Mouse (Mus musculus) limb, embryonic 10.5 days (tissue): ENCODE results near the gene Ift122. TPM values are rescaled to one million over a fixed set of nuclear protein-coding genes. Genes with fewer than 3 reads are reported as not detected.

ENCODE experiments used
- DNase-seq: peaks from one replicate; pipeline ENCODE4 v3.0.0-alpha.2; 2017; ENCODE audit warnings: low spot score
- H3K27ac ChIP-seq: fragments of 300-500 bp; sonication (generic); 2 replicates; pipeline ENCODE4 v1.5.1; 2016; ENCODE audit warnings: mild to moderate bottlenecking
- H3K27me3 ChIP-seq: fragments of 300-500 bp; sonication (generic); 2 replicates; pipeline ENCODE4 v1.6.1; 2016; ENCODE audit warnings: low read depth, mild to moderate bottlenecking; ENCODE audit not compliant: poor library complexity, severe bottlenecking
- H3K36me3 ChIP-seq: fragments of 300-500 bp; sonication (generic); 2 replicates; pipeline ENCODE4 v1.6.1; 2016; ENCODE audit warnings: mild to moderate bottlenecking, moderate library complexity
- H3K4me1 ChIP-seq: fragments of 300-500 bp; sonication (generic); 2 replicates; pipeline ENCODE4 v1.6.1; 2016
- H3K4me3 ChIP-seq: fragments of 300-500 bp; sonication (generic); 2 replicates; pipeline ENCODE4 v1.5.1; 2016; ENCODE audit warnings: mild to moderate bottlenecking, moderate library complexity
- H3K9me3 ChIP-seq: fragments of 300-500 bp; sonication (generic); replicated peaks from 2 replicates; pipeline ENCODE4 v1.6.1; 2016; ENCODE audit warnings: mild to moderate bottlenecking
- WGBS: fragments of 180-500 bp; shearing (Covaris S2); methylation state at CpG from one replicate; pipeline ENCODE4 v1.1.7; 2016; 5-methylcytosine and 5-hydroxymethylcytosine counted together
- polyA plus RNA-seq: library from polyadenylated mRNA; unstranded; fragments of >200 nt; fragmentation: Nextera tagmentation; extraction: Ambion mirVana; gene quantifications from 2 replicates; pipeline ENCODE4 v1.2.1, GENCODE M21; 2016

Gene Ift122
- polyA plus RNA-seq, 1 experiment from 2014 or later: 34.2 TPM

- Histone ChIP-seq H3K36me3 (peaks cover 17% of the 10 kb centered on the region), H3K9me3 (no peaks in the 10 kb centered on the region), H3K4me3 (no peak overlapping the region), H3K4me1 (peaks cover 49% of the 10 kb centered on the region), H3K27me3 (peaks cover 8% of the 10 kb centered on the region; the same call in 1 of the 2 replicates), H3K27ac (no peak overlapping the region)
- no peak for DNase-seq
- 72% methylated on average over 9 of the region's 9 CpGs for WGBS
Measured at GRCm38 (mm10) chr6:115963656-115964055, 110.4 kb downstream of the Ift122 start.

DNA sequence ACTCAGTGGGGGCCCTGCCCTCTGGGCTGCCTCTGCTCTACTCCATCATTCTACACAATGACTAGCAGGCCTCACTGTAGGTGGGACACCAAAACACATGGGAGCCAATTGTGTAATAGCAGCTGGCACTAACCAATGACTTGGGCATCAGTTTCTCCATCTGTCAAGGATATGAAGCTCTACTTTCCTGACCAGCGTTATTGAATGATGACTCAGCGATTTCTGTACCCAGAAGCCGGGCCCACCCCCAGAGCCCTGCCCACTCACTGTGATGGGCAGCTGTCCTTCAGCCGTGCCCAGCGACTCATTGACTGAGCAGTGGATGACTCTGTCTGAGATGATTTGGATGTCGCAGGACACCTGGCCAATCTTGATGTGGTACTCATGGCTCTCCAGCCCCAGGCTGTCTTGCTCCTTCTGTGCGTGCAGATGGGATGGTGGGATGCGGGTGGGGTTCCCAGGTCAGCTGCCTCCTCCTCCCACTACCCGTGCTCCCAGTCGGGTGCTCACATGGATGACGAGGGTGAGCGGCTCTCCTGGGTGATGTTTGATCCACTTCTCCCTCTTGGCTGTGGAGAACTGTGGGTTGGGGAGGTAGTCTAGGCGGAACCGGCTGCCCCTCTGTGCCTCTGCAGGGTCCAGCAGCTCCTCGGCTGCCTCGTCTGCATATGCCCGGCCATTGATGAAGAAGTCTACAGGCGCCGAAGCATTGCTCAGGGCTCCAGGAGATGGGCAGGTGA lies 113.1 kb downstream of the Ift122 start:
- WGBS: 93% methylated on average over 19 of the region's 19 CpGs
- no peak overlapping the region; the same call in 1 of the 2 replicates for H3K27ac ChIP-seq
- DNase-seq: no peak
- peaks cover 12% of the 10 kb centered on the region for H3K36me3 ChIP-seq
- peaks cover 8% of the 10 kb centered on the region; the same call in 1 of the 2 replicates for H3K27me3 ChIP-seq
- peaks cover 58% of the 10 kb centered on the region for H3K4me1 ChIP-seq
- H3K4me3 ChIP-seq: no peak overlapping the region
- no peaks in the 10 kb centered on the region for H3K9me3 ChIP-seq

DNA sequence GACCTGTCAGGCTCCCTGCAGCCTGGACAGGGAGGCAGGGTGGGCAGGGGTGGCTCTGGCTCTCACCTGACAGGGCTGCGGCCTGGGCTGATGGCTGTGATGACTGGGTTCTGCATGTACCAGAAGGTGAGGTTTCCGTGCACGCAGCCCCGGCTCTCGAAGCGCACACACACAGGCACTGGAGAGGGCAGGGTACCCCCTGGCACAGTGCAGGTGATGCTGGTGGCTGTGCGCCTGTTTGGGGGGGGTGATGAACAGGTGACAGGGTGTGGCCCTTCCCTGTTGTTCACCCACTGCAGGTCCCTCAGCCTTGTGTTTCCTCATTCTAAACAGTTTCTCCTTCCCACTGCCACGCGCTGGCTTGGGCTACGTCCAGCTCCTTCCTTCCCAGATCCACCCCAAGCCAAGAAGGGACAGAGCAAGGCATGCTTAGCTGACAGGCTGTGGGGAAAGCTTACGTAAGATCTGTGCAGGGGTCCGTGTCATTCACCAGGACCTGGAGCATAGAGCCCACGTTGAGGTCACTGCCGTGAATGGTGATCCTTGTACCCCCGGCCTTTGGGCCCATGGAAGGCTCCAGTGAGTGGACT lies 114.1 kb downstream of the Ift122 start:
- Histone ChIP-seq H3K4me1 (peaks cover 64% of the 10 kb centered on the region), H3K27me3 (peaks cover 8% of the 10 kb centered on the region; the same call in 1 of the 2 replicates), H3K36me3 (peaks cover 12% of the 10 kb centered on the region), H3K4me3 (no peak overlapping the region), H3K9me3 (no peaks in the 10 kb centered on the region), H3K27ac (peak overlapping the region; percentile 71; the same call in 1 of the 2 replicates)
- no peak for DNase-seq
- 95% methylated on average over 15 of the region's 15 CpGs for WGBS

GRCm38 (mm10) chr6:115968086-115968485 lies 114.8 kb downstream of the Ift122 start:
- no peaks in the 10 kb centered on the region for H3K9me3 ChIP-seq
- H3K27me3 ChIP-seq: peaks cover 8% of the 10 kb centered on the region; the same call in 1 of the 2 replicates
- WGBS: 68% methylated on average over 5 of the region's 5 CpGs
- no peak for DNase-seq
- H3K27ac ChIP-seq: peak overlapping the region; percentile 71
- H3K36me3 ChIP-seq: peaks cover 10% of the 10 kb centered on the region
- H3K4me3 ChIP-seq: no peak overlapping the region
- H3K4me1 ChIP-seq: peaks cover 66% of the 10 kb centered on the region

GRCm38 (mm10) chr6:115968700-115969099 lies 115.4 kb downstream of the Ift122 start:
- Histone ChIP-seq H3K4me3 (no peak overlapping the region), H3K36me3 (peaks cover 8% of the 10 kb centered on the region), H3K4me1 (peaks cover 63% of the 10 kb centered on the region), H3K27ac (peak overlapping the region; percentile 71), H3K27me3 (0 out of 2 replicates have a peak, but pooled peaks cover 3% of the 10 kb centered on the region), H3K9me3 (no peaks in the 10 kb centered on the region)
- 71% methylated on average over 6 of the region's 6 CpGs for WGBS
- no peak for DNase-seq

- H3K27ac ChIP-seq: 0 out of 2 replicates have a peak overlapping the region, but pooled peaks have one; percentile 71
Measured at GRCm38 (mm10) chr6:115969103-115969502, 115.8 kb downstream of the Ift122 start.

GRCm38 (mm10) chr6:115969952-115970351 lies 116.7 kb downstream of the Ift122 start:
- Histone ChIP-seq H3K4me3 (no peak overlapping the region), H3K27me3 (no peaks in the 10 kb centered on the region), H3K9me3 (no peaks in the 10 kb centered on the region), H3K36me3 (peaks cover 8% of the 10 kb centered on the region), H3K4me1 (peaks cover 72% of the 10 kb centered on the region), H3K27ac (0 out of 2 replicates have a peak overlapping the region, but pooled peaks have one; percentile 71)
- WGBS: 57% methylated on average over 4 of the region's 6 CpGs
- no peak for DNase-seq

More at GRCm38 (mm10) chr6:115969103-115969502, 115.8 kb downstream of the Ift122 start:
- 0 out of 2 replicates have a peak, but pooled peaks cover 1% of the 10 kb centered on the region for H3K27me3 ChIP-seq
- peaks cover 67% of the 10 kb centered on the region for H3K4me1 ChIP-seq
- 74% methylated on average over 9 of the region's 9 CpGs for WGBS
- no peak overlapping the region for H3K4me3 ChIP-seq
- H3K9me3 ChIP-seq: no peaks in the 10 kb centered on the region
- H3K36me3 ChIP-seq: peaks cover 8% of the 10 kb centered on the region
- no peak for DNase-seq

DNA sequence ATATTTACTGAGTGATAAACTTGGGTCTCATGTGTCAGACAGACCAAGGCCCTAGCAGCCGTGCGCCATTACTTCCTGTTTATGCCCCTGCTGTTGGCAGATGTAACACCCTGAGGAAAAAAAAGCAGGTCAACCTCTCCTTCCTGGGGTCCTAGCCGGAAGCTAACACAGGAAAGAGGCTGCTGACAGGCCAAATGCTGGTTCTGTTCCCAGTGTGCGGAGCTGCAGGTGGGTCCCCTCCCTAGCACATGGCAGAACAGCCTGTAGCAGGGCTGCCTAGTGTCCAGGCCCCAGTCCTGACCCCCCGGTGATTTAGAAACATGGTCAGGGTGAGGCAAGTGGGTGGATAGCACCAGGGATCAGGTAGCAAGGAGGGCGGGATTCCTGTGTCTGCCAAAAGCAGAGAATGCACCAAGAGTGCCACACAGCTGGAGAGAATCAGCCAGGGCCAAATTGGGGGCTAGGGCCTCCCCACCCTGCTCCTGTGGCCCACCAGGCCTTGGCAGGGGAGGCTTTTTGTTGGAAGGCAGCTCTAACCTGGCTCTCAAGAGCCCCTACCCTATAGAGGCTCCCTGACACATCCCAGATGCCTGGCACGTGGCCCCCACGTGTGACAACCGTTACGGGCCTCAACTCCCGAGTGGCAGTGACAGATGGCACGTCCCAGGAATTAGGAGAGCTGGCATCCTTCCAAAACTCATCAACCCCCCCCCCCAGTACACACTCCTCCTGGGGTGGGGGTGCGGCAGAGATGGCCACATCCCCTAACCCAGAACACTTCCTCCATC lies 118.2 kb downstream of the Ift122 start:
- Histone ChIP-seq H3K4me3 (no peak overlapping the region), H3K27me3 (no peaks in the 10 kb centered on the region), H3K36me3 (peaks cover 3% of the 10 kb centered on the region; the same call in 1 of the 2 replicates), H3K9me3 (no peaks in the 10 kb centered on the region), H3K4me1 (peaks cover 72% of the 10 kb centered on the region), H3K27ac (peak overlapping the region; percentile 64)
- WGBS: 64% methylated on average over 13 of the region's 13 CpGs
- DNase-seq: no peak

- Histone ChIP-seq H3K36me3 (no peaks in the 10 kb centered on the region), H3K27me3 (no peaks in the 10 kb centered on the region), H3K4me1 (peaks cover 69% of the 10 kb centered on the region), H3K4me3 (no peak overlapping the region), H3K27ac (peak overlapping the region; percentile 64), H3K9me3 (no peaks in the 10 kb centered on the region)
- DNase-seq: no peak
- WGBS: 79% methylated on average over 7 of the region's 7 CpGs
Measured at GRCm38 (mm10) chr6:115972083-115972764, 119.0 kb downstream of the Ift122 start.

DNA sequence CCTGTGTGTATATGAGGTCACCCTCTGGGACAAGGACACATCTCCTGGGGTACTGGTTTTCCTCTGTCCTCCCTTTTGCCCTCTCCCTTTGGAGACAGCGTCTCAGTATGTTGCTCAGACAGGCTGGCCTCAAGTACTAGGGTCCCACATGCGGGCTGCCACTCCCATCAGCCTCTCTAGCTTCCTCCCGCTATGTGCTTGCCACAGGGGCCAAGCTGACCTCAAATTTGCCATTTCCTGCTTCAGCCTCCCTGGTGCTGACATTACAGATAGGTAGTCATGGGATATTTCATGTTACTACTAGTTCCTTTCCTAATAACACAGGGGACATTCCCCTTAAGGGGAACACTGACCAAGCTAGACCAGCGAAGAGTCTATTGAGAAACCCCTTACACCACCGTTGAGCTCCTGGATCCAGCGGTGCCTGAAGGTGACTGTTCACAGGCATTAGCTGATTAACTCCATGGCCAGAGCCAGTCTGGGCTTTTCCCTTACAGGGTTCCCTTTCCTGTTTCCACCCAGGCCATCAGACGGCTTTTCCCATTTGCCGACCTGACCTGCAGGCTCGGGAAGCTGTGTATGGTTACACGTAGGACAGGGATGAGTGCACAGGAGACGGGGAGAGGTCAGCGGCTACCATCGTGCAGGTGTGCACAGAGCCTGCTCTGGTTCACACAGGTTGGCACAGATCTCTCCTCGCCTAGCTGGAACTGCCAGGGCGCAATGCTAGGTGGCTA lies 120.0 kb downstream of the Ift122 start:
- Histone ChIP-seq H3K27me3 (no peaks in the 10 kb centered on the region), H3K27ac (no peak overlapping the region), H3K4me3 (no peak overlapping the region), H3K36me3 (no peaks in the 10 kb centered on the region), H3K9me3 (no peaks in the 10 kb centered on the region), H3K4me1 (peaks cover 58% of the 10 kb centered on the region)
- DNase-seq: no peak
- WGBS: 89% methylated on average over 15 of the region's 15 CpGs

DNA sequence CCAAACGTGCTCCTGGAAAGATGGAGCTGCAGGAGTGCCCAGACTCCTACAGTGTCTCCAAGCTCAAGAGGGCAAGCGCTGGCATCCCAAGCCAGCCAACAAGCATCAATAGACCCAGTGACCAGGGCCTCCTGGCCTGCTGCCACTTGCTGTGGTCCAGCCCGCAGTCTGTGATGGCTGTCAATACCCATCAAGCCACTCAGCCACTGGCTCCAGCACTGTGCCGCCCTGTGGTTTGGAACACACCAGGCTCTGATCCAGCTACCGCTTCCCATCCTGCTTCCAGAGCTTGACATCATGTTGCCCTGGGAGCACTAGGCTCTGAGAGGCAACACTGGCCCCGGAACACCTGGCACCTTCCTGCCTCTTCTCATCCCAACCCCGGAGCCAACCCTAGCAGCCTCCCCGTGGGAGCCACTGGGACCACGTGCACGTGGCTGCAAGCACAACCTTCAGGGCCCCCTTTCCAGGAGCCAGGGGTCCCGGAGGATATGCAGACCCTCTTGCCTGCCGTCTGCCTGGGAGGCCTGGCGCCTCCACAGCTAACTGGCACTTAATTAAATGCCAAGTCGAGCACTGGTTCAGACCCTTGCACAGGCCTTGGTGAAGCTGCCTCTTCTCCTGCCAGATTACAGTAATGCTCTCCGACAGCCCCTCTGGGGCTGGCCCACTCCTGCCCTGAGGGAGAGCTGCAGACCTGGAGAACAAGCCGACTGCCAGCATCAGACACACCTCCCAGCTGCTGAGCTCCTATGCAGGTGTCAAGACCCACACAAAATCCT lies 120.8 kb downstream of the Ift122 start:
- no peaks in the 10 kb centered on the region for H3K9me3 ChIP-seq
- H3K27me3 ChIP-seq: no peaks in the 10 kb centered on the region
- WGBS: 88% methylated on average over 16 of the region's 16 CpGs
- DNase-seq: no peak
- H3K36me3 ChIP-seq: no peaks in the 10 kb centered on the region
- H3K4me3 ChIP-seq: no peak overlapping the region
- peaks cover 52% of the 10 kb centered on the region for H3K4me1 ChIP-seq
- H3K27ac ChIP-seq: peak overlapping the region; percentile 27; the same call in 1 of the 2 replicates
